Mouse (Mus musculus): Measurements from ENCODE around the gene Oit1. TPM values are rescaled to one million over a fixed set of nuclear protein-coding genes. Genes with fewer than 3 reads are reported as not detected.

Oit1 gene
- polyA plus RNA-seq, 2 experiments: 0.02 TPM; not detected in 1

DNA sequence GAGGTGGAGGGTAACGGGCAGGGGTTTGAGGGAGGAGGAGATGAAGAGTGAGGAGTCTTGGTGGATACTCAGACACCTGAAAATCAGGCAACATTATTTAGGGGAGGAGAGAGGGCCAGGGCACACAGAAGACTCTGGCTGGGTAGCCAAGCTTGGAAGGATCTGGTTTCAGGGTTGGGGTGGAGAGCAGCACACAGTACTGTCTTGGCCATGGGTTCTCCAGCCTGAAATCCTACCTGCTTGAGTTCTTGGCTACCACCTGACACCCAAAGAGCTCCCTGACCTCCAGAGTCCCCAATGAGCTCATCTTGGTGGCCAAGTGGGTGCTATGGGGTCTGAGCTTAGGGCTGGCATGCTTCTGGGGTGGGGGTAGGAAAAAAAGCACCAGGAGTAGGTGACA, 9.7 kb downstream of the Oit1 start:
- Histone ChIP-seq H3K4me2 (ENCODE audit: low read depth) (no peak overlapping the region), H3K9ac (replicated peaks) (no peak overlapping the region), H3K27ac (no peak overlapping the region), H3K4me1 (replicated peaks; ENCODE audit: control insufficient read depth in 2 of 2, insufficient read depth in 2 of 2, low read length in 1 of 2) (no peaks in the 10 kb centered on the region), H3K27me3 (ENCODE audit: control insufficient read depth, insufficient read depth, low read length) (no peaks in the 10 kb centered on the region), H3K4me3 (ENCODE audit: insufficient read depth in 1 of 2, low read depth in 2 of 2, low read length in 2 of 2) (no peak overlapping the region), H3K36me3 (replicated peaks; ENCODE audit: control insufficient read depth, insufficient read depth, low read depth) (no peaks in the 10 kb centered on the region), H3K9me3 (ENCODE audit: control insufficient read depth, low read length) (no peaks in the 10 kb centered on the region)
- ATAC-seq (ENCODE audit: insufficient read depth) (no peak), DNase-seq (ENCODE audit: low read depth in 3 of 3, low spot score in 3 of 3) (no peak)
- TF ChIP-seq CTCF (IDR thresholded peaks at IDR 0.05; ENCODE audit: low read depth) (no peak), EP300 (IDR thresholded peaks at IDR 0.05; ENCODE audit: low read depth) (no peak)
- WGBS (ENCODE audit: insufficient replicate concordance): 70% methylated on average over 1 of the region's 1 CpGs

DNA sequence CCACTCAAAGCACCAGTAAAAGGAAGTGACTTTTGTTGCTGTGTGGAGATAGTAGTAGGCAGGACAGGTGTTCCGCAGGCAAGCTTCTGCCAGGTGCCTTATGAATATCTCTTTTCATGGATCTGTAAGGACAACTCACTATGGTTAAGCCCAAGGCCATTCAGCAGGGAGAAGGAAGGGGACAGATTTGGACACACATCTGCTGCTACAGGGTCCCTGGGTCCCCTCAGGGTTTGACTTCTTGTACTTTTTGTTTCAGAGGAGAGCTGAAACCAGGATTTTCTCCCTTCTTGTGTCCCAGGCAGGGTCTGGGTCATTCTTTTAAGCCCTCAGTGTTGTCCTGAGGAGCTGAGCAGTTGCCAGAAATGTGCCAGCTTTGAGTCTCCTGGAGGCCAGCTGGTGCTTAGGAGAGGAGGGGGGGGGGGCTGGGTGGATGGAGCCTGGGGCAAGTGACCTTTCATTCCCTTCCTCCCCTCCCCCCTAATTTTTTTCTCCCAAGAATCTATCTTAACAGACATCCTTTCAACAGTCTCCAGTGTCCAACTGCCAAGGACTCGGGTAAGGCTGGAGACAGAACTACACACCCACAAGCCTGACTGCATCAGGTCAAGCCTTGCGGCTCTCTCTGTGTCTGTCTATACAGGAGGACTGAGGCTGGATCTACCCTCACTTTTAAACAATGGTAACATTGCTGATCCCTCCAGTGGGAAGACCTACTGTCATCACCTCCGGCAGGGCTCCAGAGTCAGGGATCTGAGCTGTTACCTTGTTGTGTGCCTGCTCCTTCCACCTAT, 10.6 kb downstream of the Oit1 start:
- ATAC-seq (ENCODE audit: insufficient read depth): no peak
- H3K9me3 ChIP-seq (ENCODE audit: control insufficient read depth, low read length): no peaks in the 10 kb centered on the region

DNA sequence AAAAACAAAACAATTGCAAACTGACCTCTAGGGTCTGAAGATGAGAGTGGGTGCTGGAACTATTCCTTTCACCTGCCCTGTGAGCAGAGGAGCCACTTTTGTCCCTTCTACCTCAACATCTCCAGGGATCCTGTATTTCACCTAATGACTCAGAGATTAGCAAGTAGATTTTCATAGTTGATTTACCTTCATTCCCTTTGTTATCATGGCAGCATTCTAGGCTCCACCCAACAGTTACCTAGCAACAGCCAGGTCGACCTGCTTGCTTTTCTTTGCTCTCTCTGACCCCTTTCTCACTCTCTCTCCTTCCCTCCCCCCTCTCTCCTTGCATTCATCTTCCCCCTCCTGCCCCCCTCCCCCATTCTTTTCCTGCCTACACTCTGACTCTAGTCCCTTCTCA, 11.4 kb downstream of the Oit1 start:
- ATAC-seq (ENCODE audit: insufficient read depth) (no peak), DNase-seq (ENCODE audit: low read depth in 3 of 3, low spot score in 3 of 3) (no peak)
- no peaks in the 10 kb centered on the region for H3K4me1 ChIP-seq (replicated peaks; ENCODE audit: control insufficient read depth in 2 of 2, insufficient read depth in 2 of 2, low read length in 1 of 2)
- no peak overlapping the region for H3K4me3 ChIP-seq (ENCODE audit: insufficient read depth in 1 of 2, low read depth in 2 of 2, low read length in 2 of 2)
- H3K27me3 ChIP-seq (ENCODE audit: control insufficient read depth, insufficient read depth, low read length): no peaks in the 10 kb centered on the region
- TF ChIP-seq EP300 (IDR thresholded peaks at IDR 0.05; ENCODE audit: low read depth) (no peak), CTCF (IDR thresholded peaks at IDR 0.05; ENCODE audit: low read depth) (no peak)
- WGBS (ENCODE audit: insufficient replicate concordance): 3% methylated on average over 1 of the region's 1 CpGs
- H3K4me2 ChIP-seq (ENCODE audit: low read depth): no peak overlapping the region
- H3K36me3 ChIP-seq (replicated peaks; ENCODE audit: control insufficient read depth, insufficient read depth, low read depth): no peaks in the 10 kb centered on the region
- no peak overlapping the region for H3K9ac ChIP-seq (replicated peaks)
- H3K9me3 ChIP-seq (ENCODE audit: control insufficient read depth, low read length): no peaks in the 10 kb centered on the region
- no peak overlapping the region for H3K27ac ChIP-seq

More for the DNA sequence above, 10.6 kb downstream of the Oit1 start:
- TF ChIP-seq EP300 (IDR thresholded peaks at IDR 0.05; ENCODE audit: low read depth) (no peak), CTCF (IDR thresholded peaks at IDR 0.05; ENCODE audit: low read depth) (no peak)
- H3K4me2 ChIP-seq (ENCODE audit: low read depth): no peak overlapping the region
- H3K27me3 ChIP-seq (ENCODE audit: control insufficient read depth, insufficient read depth, low read length): no peaks in the 10 kb centered on the region
- H3K27ac ChIP-seq: no peak overlapping the region
- no peak overlapping the region for H3K4me3 ChIP-seq (ENCODE audit: insufficient read depth in 1 of 2, low read depth in 2 of 2, low read length in 2 of 2)
- WGBS (ENCODE audit: insufficient replicate concordance): 50% methylated on average over 4 of the region's 4 CpGs
- H3K36me3 ChIP-seq (replicated peaks; ENCODE audit: control insufficient read depth, insufficient read depth, low read depth): no peaks in the 10 kb centered on the region
- DNase-seq (ENCODE audit: low read depth in 3 of 3, low spot score in 3 of 3): no peak
- no peak overlapping the region for H3K9ac ChIP-seq (replicated peaks)
- H3K4me1 ChIP-seq (replicated peaks; ENCODE audit: control insufficient read depth in 2 of 2, insufficient read depth in 2 of 2, low read length in 1 of 2): no peaks in the 10 kb centered on the region

DNA sequence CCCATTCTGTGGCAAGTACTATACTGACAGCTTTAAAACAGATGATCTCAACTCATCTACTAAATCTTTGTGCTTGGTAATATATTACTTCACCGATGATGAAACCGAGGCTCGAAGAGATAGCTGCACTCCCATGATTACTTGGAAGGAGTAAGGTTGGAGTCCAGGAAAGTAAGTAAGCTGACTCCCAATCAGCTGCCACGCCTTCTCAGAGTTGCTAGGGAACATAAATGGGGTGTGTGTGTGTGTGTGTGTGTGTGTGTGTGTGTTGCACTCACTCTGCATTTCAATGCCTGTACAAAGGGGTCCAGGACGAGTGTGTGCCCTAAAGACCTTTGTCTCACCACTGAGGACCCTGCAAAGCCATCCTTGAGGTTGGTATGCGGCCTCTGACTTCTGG, 12.7 kb downstream of the Oit1 start:
- TF ChIP-seq EP300 (IDR thresholded peaks at IDR 0.05; ENCODE audit: low read depth) (no peak), CTCF (IDR thresholded peaks at IDR 0.05; ENCODE audit: low read depth) (no peak)
- Histone ChIP-seq H3K4me2 (ENCODE audit: low read depth) (no peak overlapping the region), H3K9ac (replicated peaks) (no peak overlapping the region), H3K9me3 (ENCODE audit: control insufficient read depth, low read length) (no peaks in the 10 kb centered on the region), H3K27ac (no peak overlapping the region), H3K4me1 (replicated peaks; ENCODE audit: control insufficient read depth in 2 of 2, insufficient read depth in 2 of 2, low read length in 1 of 2) (no peaks in the 10 kb centered on the region), H3K36me3 (replicated peaks; ENCODE audit: control insufficient read depth, insufficient read depth, low read depth) (no peaks in the 10 kb centered on the region), H3K27me3 (ENCODE audit: control insufficient read depth, insufficient read depth, low read length) (no peaks in the 10 kb centered on the region), H3K4me3 (ENCODE audit: insufficient read depth in 1 of 2, low read depth in 2 of 2, low read length in 2 of 2) (no peak overlapping the region)
- WGBS (ENCODE audit: insufficient replicate concordance): 53% methylated on average over 6 of the region's 6 CpGs
- no peak for DNase-seq (ENCODE audit: low read depth in 3 of 3, low spot score in 3 of 3)
- ATAC-seq (ENCODE audit: insufficient read depth): no peak

DNA sequence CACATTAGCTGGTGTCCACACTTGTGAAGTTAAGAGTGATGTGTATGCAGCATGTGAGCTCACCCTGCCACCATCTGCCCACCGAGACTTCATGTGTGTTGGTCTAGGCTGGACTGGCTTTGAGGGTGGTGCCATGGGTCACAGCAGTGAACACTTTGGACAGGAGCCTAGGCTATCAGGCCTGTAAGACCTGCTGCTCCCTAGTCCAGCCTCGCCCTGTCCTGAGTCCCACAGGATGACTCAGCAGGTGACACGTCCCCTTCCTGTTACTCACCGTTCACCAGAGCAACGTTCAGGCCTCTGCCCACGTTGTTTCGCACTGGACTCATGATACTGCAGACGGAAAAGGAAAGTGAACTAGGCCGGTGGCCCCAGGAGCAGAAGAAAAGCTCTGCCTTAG, 21.7 kb downstream of the Oit1 start:
- Histone ChIP-seq H3K27ac (no peak overlapping the region), H3K36me3 (replicated peaks; ENCODE audit: control insufficient read depth, insufficient read depth, low read depth) (no peaks in the 10 kb centered on the region), H3K9ac (replicated peaks) (no peak overlapping the region), H3K9me3 (ENCODE audit: control insufficient read depth, low read length) (no peaks in the 10 kb centered on the region), H3K4me3 (ENCODE audit: insufficient read depth in 1 of 2, low read depth in 2 of 2, low read length in 2 of 2) (no peak overlapping the region), H3K4me1 (replicated peaks; ENCODE audit: control insufficient read depth in 2 of 2, insufficient read depth in 2 of 2, low read length in 1 of 2) (peaks cover 0 to 5% of the 10 kb centered on the region in 2 experiments; a peak in 2 of 4 replicates), H3K4me2 (ENCODE audit: low read depth) (no peak overlapping the region), H3K27me3 (ENCODE audit: control insufficient read depth, insufficient read depth, low read length) (no peaks in the 10 kb centered on the region)
- TF ChIP-seq EP300 (IDR thresholded peaks at IDR 0.05; ENCODE audit: low read depth): no peak
- DNase-seq (ENCODE audit: low read depth in 3 of 3, low spot score in 3 of 3) (no peak), ATAC-seq (ENCODE audit: insufficient read depth) (no peak)
- 21% methylated on average over 9 of the region's 9 CpGs for WGBS (ENCODE audit: insufficient replicate concordance)
